Mouse (Mus musculus) embryonic facial prominence, embryonic 14.5 days (tissue): Measurements from ENCODE around the gene Nfya. TPM values are rescaled to one million over a fixed set of nuclear protein-coding genes. Genes with fewer than 3 reads are reported as not detected.

Experiments
- polyA plus RNA-seq: library from polyadenylated mRNA; unstranded; fragments of >200 nt; fragmentation: Nextera tagmentation; extraction: Ambion mirVana; gene quantifications from 2 replicates; pipeline ENCODE4 v1.2.1, GENCODE M21; 2014

Nfya gene
- polyA plus RNA-seq, 1 experiment from 2014 or later = 16.2 TPM

Other genes starting within 250 kb of the Nfya start
- gene A530064D06Rik, start 242.6 kb downstream of the Nfya start, polyA plus RNA-seq = 0.08 and 0.10 TPM in 2 replicates
- 0.08 TPM in 1 of 2 replicates, not detected in the other for gene Trem1, start 177.1 kb downstream of the Nfya start, polyA plus RNA-seq
- gene Trem3, start 162.1 kb downstream of the Nfya start, polyA plus RNA-seq = 0.24 TPM in 1 of 2 replicates, not detected in the other
- gene Treml4, start 145.6 kb downstream of the Nfya start, polyA plus RNA-seq = 0.13 and 0.21 TPM in 2 replicates
- 0.14 and 0.28 TPM in 2 replicates for gene Treml2, start 110.4 kb downstream of the Nfya start, polyA plus RNA-seq
- gene B430306N03Rik, start 93.8 kb downstream of the Nfya start, polyA plus RNA-seq = 0.07 and 1.0 TPM in 2 replicates
- 5.4 and 6.6 TPM in 2 replicates for gene Trem2, start 63.5 kb downstream of the Nfya start, polyA plus RNA-seq
- 0.50 and 1.1 TPM in 2 replicates for gene Treml1, start 50.0 kb downstream of the Nfya start, polyA plus RNA-seq
- gene Oard1, start 108 bp upstream of the Nfya start, polyA plus RNA-seq = 38.1 and 45.7 TPM in 2 replicates
- 73.2 and 104 TPM in 2 replicates for gene Apobec2, start 23.0 kb upstream of the Nfya start, polyA plus RNA-seq
- 2.6 and 2.9 TPM in 2 replicates for gene Tspo2, start 41.6 kb upstream of the Nfya start, polyA plus RNA-seq
- gene Unc5cl, start 45.0 kb upstream of the Nfya start, polyA plus RNA-seq = 0.08 and 0.13 TPM in 2 replicates